Mouse (Mus musculus) CH12.LX (cell line): Measurements from ENCODE around the gene Scn4a. TPM values are rescaled to one million over a fixed set of nuclear protein-coding genes. Genes with fewer than 3 reads are reported as not detected.

Experiments
- DNase-seq: peaks from one replicate; pipeline ENCODE4 v3.0.0-alpha.2; 2013; ENCODE audit errors: extremely low read depth
- H3K27ac ChIP-seq: 2 replicates; pipeline ENCODE4 v1.5.1; 2012; ENCODE audit warnings: low read depth, mild to moderate bottlenecking, control low read depth, moderate library complexity; ENCODE audit not compliant: insufficient read depth
- H3K27me3 ChIP-seq: replicated peaks from 2 replicates; pipeline ENCODE3; 2012; ENCODE audit warnings: inconsistent platforms
- H3K36me3 ChIP-seq, 2 experiments: replicated peaks in 1 of 2; 2 replicates each; pipeline versions ENCODE3 to v1.6.1; 2012; ENCODE audit warnings: inconsistent platforms in 1 of 2, low read length in 1 of 2, mild to moderate bottlenecking in 1 of 2, mixed read lengths in 1 of 2, moderate library complexity in 1 of 2; ENCODE audit not compliant: control insufficient read depth in 1 of 2, insufficient read depth in 1 of 2
- H3K4me1 ChIP-seq, 2 experiments: 2 replicates each; pipeline ENCODE4 v1.6.1; 2012; ENCODE audit warnings: inconsistent platforms in 1 of 2, moderate library complexity in 1 of 2; ENCODE audit not compliant: insufficient read depth in 2 of 2, control insufficient read depth in 1 of 2
- H3K4me2 ChIP-seq: 2 replicates; pipeline ENCODE4 v1.6.1; 2012; ENCODE audit warnings: low read depth, mild to moderate bottlenecking, control low read depth; ENCODE audit not compliant: poor library complexity, insufficient read depth, severe bottlenecking
- H3K4me3 ChIP-seq, 3 experiments: fragments of 150-350 bp in 1 of 3; sonication (generic) in 1 of 3; replicated peaks in 1 of 3; 2 replicates each; pipeline versions ENCODE3 to v1.5.1; 2011 to 2012; ENCODE audit warnings: low read depth in 2 of 3, low read length in 2 of 3, mild to moderate bottlenecking in 2 of 3, moderate library complexity in 2 of 3, control low read depth in 1 of 3, improper control_type of control experiment in 1 of 3, inconsistent platforms in 1 of 3, mixed read lengths in 1 of 3; ENCODE audit not compliant: poor library complexity in 1 of 3
- H3K79me2 ChIP-seq: replicated peaks from 2 replicates; pipeline ENCODE4 v1.6.1; 2012; ENCODE audit warnings: mild to moderate bottlenecking, moderate library complexity; ENCODE audit not compliant: control insufficient read depth, poor library complexity, insufficient read depth, severe bottlenecking; ENCODE audit errors: extremely low read depth
- H3K9ac ChIP-seq: 2 replicates; pipeline ENCODE4 v1.6.1; 2012; ENCODE audit warnings: low read depth, mild to moderate bottlenecking, control low read depth, moderate library complexity; ENCODE audit not compliant: insufficient read depth
- H3K9me3 ChIP-seq: replicated peaks from 2 replicates; pipeline ENCODE3; 2012; ENCODE audit warnings: low read length, inconsistent platforms, mixed read lengths
- BHLHE40 ChIP-seq: IDR thresholded peaks from 2 replicates; pipeline ENCODE4 v1.6.1; 2011; ENCODE audit warnings: mild to moderate bottlenecking, low read depth, low read length, improper control_type of control experiment
- CHD1 ChIP-seq: IDR thresholded peaks from 2 replicates; pipeline ENCODE4 v1.6.1; 2012; ENCODE audit warnings: low read depth, low read length, improper control_type of control experiment, inconsistent platforms
- CHD2 ChIP-seq: IDR thresholded peaks from 2 replicates; pipeline ENCODE4 v1.6.1; 2011; ENCODE audit warnings: low read length, improper control_type of control experiment
- CTCF ChIP-seq, 2 experiments: IDR thresholded peaks in 1 of 2; conservative IDR thresholded peaks in 1 of 2; 2 replicates each; pipeline ENCODE4 v1.5.1; 2011 to 2012; ENCODE audit warnings: low read depth in 2 of 2, low read length in 2 of 2, improper control_type of control experiment in 1 of 2, inconsistent platforms in 1 of 2, mild to moderate bottlenecking in 1 of 2, moderate library complexity in 1 of 2
- E2F4 ChIP-seq: IDR thresholded peaks from 2 replicates; pipeline ENCODE4 v1.6.1; 2011; ENCODE audit warnings: low read depth, low read length, improper control_type of control experiment; ENCODE audit not compliant: insufficient replicate concordance
- ELF1 ChIP-seq: IDR thresholded peaks from 2 replicates; pipeline ENCODE4 v1.6.1; 2014; ENCODE audit warnings: low read depth, mild to moderate bottlenecking, inconsistent platforms, low read length, improper control_type of control experiment
- ETS1 ChIP-seq: conservative IDR thresholded peaks from 2 replicates; pipeline ENCODE4 v1.6.1; 2012; ENCODE audit warnings: low read depth, mild to moderate bottlenecking, inconsistent platforms, low read length, improper control_type of control experiment, moderate library complexity
- GABPA ChIP-seq: IDR thresholded peaks from 2 replicates; pipeline ENCODE4 v1.6.1; 2012; ENCODE audit warnings: low read depth, low read length, improper control_type of control experiment, inconsistent platforms; ENCODE audit not compliant: insufficient replicate concordance
- IRF4 ChIP-seq: IDR thresholded peaks from 2 replicates; pipeline ENCODE4 v1.6.1; 2014; ENCODE audit warnings: low read depth, mild to moderate bottlenecking, inconsistent platforms, low read length, improper control_type of control experiment
- JUN ChIP-seq: IDR thresholded peaks from 2 replicates; pipeline ENCODE4 v1.6.1; 2011; ENCODE audit warnings: low read depth, mild to moderate bottlenecking, low read length, improper control_type of control experiment, moderate library complexity; ENCODE audit not compliant: insufficient read depth
- KAT2A ChIP-seq: IDR thresholded peaks from 2 replicates; pipeline ENCODE4 v1.6.1; 2012; ENCODE audit warnings: low read length, improper control_type of control experiment, inconsistent platforms; ENCODE audit not compliant: insufficient replicate concordance
- MEF2A ChIP-seq: IDR thresholded peaks from 2 replicates; pipeline ENCODE4 v1.6.1; 2014; ENCODE audit warnings: low read depth, mild to moderate bottlenecking, inconsistent platforms, low read length, improper control_type of control experiment, borderline replicate concordance
- MXI1 ChIP-seq: IDR thresholded peaks from 2 replicates; pipeline ENCODE4 v1.6.1; 2011; ENCODE audit warnings: mild to moderate bottlenecking, low read depth, low read length, improper control_type of control experiment
- MYC ChIP-seq: IDR thresholded peaks from 2 replicates; pipeline ENCODE4 v1.6.1; 2011; ENCODE audit warnings: low read depth, mild to moderate bottlenecking, improper control_type of control experiment, low read length
- NELFE ChIP-seq: IDR thresholded peaks from 2 replicates; pipeline ENCODE4 v1.6.1; 2011; ENCODE audit warnings: low read depth, low read length, improper control_type of control experiment
- PAX5 ChIP-seq: IDR thresholded peaks from 2 replicates; pipeline ENCODE4 v1.6.1; 2012; ENCODE audit warnings: low read length, inconsistent platforms, mixed read lengths
- POLR2A ChIP-seq: IDR thresholded peaks from 2 replicates; pipeline ENCODE4 v1.6.1; 2011; ENCODE audit warnings: low read depth, mild to moderate bottlenecking, improper control_type of control experiment, low read length
- POLR2AphosphoS2 ChIP-seq: IDR thresholded peaks from 2 replicates; pipeline ENCODE4 v1.6.1; 2011; ENCODE audit warnings: low read depth, low read length, improper control_type of control experiment
- RAD21 ChIP-seq: IDR thresholded peaks from 2 replicates; pipeline ENCODE4 v1.6.1; 2011; ENCODE audit warnings: low read depth, mild to moderate bottlenecking, low read length, improper control_type of control experiment, moderate library complexity
- RCOR1 ChIP-seq: conservative IDR thresholded peaks from 2 replicates; pipeline ENCODE4 v1.6.1; 2012; ENCODE audit warnings: low read depth, mild to moderate bottlenecking, inconsistent platforms, low read length, improper control_type of control experiment
- SIN3A ChIP-seq: IDR thresholded peaks from 2 replicates; pipeline ENCODE4 v1.6.1; 2012; ENCODE audit warnings: low read length, improper control_type of control experiment, inconsistent platforms
- SMC3 ChIP-seq: IDR thresholded peaks from 2 replicates; pipeline ENCODE4 v1.6.1; 2011; ENCODE audit warnings: low read depth, low read length, improper control_type of control experiment
- UBTF ChIP-seq: IDR thresholded peaks from 2 replicates; pipeline ENCODE4 v1.6.1; 2012; ENCODE audit warnings: low read depth, mild to moderate bottlenecking, inconsistent platforms, low read length, improper control_type of control experiment, moderate library complexity
- USF1 ChIP-seq: IDR thresholded peaks from 2 replicates; pipeline ENCODE4 v1.6.1; 2014; ENCODE audit warnings: low read depth, mild to moderate bottlenecking, inconsistent platforms, low read length, improper control_type of control experiment
- USF2 ChIP-seq: conservative IDR thresholded peaks from 2 replicates; pipeline ENCODE4 v1.6.1; 2011; ENCODE audit warnings: low read depth, low read length, improper control_type of control experiment
- ZC3H11A ChIP-seq: IDR thresholded peaks from 2 replicates; pipeline ENCODE4 v1.6.1; 2012; ENCODE audit warnings: low read depth, mild to moderate bottlenecking, inconsistent platforms, low read length, improper control_type of control experiment
- ZKSCAN1 ChIP-seq: IDR thresholded peaks from 2 replicates; pipeline ENCODE4 v1.6.1; 2012; ENCODE audit warnings: low read depth, inconsistent platforms, low read length, improper control_type of control experiment, borderline replicate concordance
- ZMIZ1 ChIP-seq: IDR thresholded peaks from 2 replicates; pipeline ENCODE4 v1.6.1; 2012; ENCODE audit warnings: low read depth, mild to moderate bottlenecking, inconsistent platforms, low read length, improper control_type of control experiment
- ZNF384 ChIP-seq: IDR thresholded peaks from 2 replicates; pipeline ENCODE4 v1.6.1; 2012; ENCODE audit warnings: low read depth, low read length, improper control_type of control experiment, inconsistent platforms
- dilution Hi-C: fragments of 300-500 bp; cut with MboI; formaldehyde crosslinking; loops from 2 replicates; pipeline ENCODE4 v1.14.3; 2020; ENCODE audit warnings: low sequenced_read_pairs; ENCODE audit not compliant: extremely low pct_unique_long_range_greater_than_20kb, extremely low pct_ligation_motif_present
- in situ Hi-C: fragments of 300-500 bp; cut with MboI; formaldehyde crosslinking; loops from 3 replicates; pipeline ENCODE4 v1.14.3; 2019; ENCODE audit warnings: low sequenced_read_pairs, low pct_ligation_motif_present, low pct_unique_long_range_greater_than_20kb, mixed read lengths
- polyA plus RNA-seq: library from polyadenylated mRNA; unstranded; fragments of >175 nt; gene quantifications from 2 replicates; pipeline ENCODE4 v1.2.1, GENCODE M21; 2012; ENCODE audit warnings: low read depth; ENCODE audit not compliant: insufficient read length
- total RNA-seq, 2 experiments: library from RNA; depleted of rRNA; stranded (reverse); fragments of 300-350 nt in 1 of 2; fragments of >200 nt in 1 of 2; gene quantifications; 2 replicates each; pipeline ENCODE4 v1.2.3; 2012 to 2014

Scn4a gene
- total and polyA plus RNA-seq, 3 experiments: 0.55 to 0.97 (median 0.64) TPM

DNA sequence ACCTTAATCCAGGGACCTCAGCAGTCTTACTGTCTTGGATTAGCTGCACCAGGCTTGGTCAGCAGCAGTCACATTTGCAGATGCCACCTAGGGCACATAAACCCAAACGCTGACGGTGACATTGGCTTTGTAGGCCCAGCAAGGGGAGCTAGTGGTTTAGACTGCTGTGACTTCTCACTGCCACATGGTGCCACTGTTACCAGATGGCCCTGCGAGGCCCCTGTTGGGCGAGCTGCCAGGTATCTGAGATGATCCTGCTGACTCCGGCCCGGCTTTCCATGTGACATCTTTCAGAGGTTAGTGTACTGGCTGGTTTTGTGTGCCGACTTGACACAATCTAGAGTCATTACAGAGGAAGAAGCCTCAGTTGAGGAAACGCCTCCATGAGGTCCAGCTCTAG lies 63.7 kb downstream of the Scn4a start:
- Histone ChIP-seq H3K9me3 (peaks cover 9% of the 10 kb centered on the region), H3K4me3 (no peak overlapping the region), H3K4me2 (no peak overlapping the region), H3K9ac (no peak overlapping the region), H3K79me2 (no peaks in the 10 kb centered on the region), H3K36me3 (no peaks in the 10 kb centered on the region), H3K27ac (no peak overlapping the region), H3K27me3 (no peaks in the 10 kb centered on the region), H3K4me1 (peaks cover 0 to 14% of the 10 kb centered on the region in 2 experiments; a peak in 2 of 4 replicates)
- no peak for DNase-seq
- dilution Hi-C loops: no loop called here
- TF ChIP-seq IRF4: no peak
- no peak for TF ChIP-seq RCOR1
- no peak for TF ChIP-seq ZKSCAN1
- peak; percentile 70 for TF ChIP-seq SMC3
- no peak for TF ChIP-seq UBTF
- no peak for TF ChIP-seq GABPA
- TF ChIP-seq ZMIZ1: no peak
- no peak for TF ChIP-seq ZNF384
- TF ChIP-seq PAX5: no peak
- no peak for TF ChIP-seq NELFE
- no peak for TF ChIP-seq MYC
- TF ChIP-seq ETS1: no peak
- no peak for TF ChIP-seq POLR2AphosphoS2
- TF ChIP-seq ZC3H11A: no peak
- no peak for TF ChIP-seq CHD1
- TF ChIP-seq USF2: no peak
- peak in 1 of 2 experiments; percentile 81; a peak in 2 of 4 replicates for TF ChIP-seq CTCF (conservative IDR thresholded peaks at IDR 0.05 in 1 of 2, IDR thresholded peaks at IDR 0.05 in 1 of 2; ENCODE audit: low read depth in 2 of 2, low read length in 2 of 2)
- peak; percentile 46 for TF ChIP-seq RAD21
- no peak for TF ChIP-seq E2F4
- TF ChIP-seq CHD2: no peak
- TF ChIP-seq USF1: no peak
- TF ChIP-seq ELF1: no peak
- TF ChIP-seq POLR2A: no peak
- in situ Hi-C loops: loop anchor here (5.0 kb wide), 1 partner anchor 38 kb away; no protein-coding TSS in a partner anchor

DNA sequence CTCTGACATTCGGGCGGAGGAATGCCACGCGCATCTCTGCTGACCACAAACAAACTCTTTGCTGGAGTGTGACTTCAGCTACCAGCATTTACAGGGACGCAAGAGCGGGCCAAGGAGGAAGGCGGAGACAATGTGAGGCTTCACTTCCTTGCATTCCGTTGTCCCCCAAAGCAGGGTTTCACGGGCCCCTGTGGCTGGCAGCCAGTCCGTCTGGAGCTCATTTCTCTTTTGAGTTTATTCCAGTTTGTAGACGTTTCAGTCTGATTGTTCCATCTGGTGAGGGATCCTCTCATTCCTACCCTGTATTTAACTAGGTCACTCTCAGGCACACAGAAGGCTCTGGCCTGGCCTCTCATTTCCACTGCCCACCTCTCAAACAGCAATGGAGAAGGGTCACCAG lies 66.1 kb downstream of the Scn4a start:
- dilution Hi-C loops: no loop called here
- Histone ChIP-seq H3K36me3 (no peaks in the 10 kb centered on the region), H3K4me1 (peaks cover 0 to 14% of the 10 kb centered on the region in 2 experiments; a peak in 2 of 4 replicates), H3K9me3 (peaks cover 7% of the 10 kb centered on the region), H3K9ac (no peak overlapping the region), H3K4me3 (no peak overlapping the region), H3K27me3 (peaks cover 4% of the 10 kb centered on the region), H3K27ac (no peak overlapping the region), H3K4me2 (no peak overlapping the region), H3K79me2 (no peaks in the 10 kb centered on the region)
- no peak for DNase-seq
- TF ChIP-seq BHLHE40: no peak
- TF ChIP-seq KAT2A: no peak
- TF ChIP-seq JUN: no peak
- TF ChIP-seq MEF2A: no peak
- TF ChIP-seq USF2: no peak
- TF ChIP-seq GABPA: no peak
- no peak for TF ChIP-seq MYC
- no peak for TF ChIP-seq MXI1
- TF ChIP-seq RCOR1: no peak
- TF ChIP-seq ELF1: no peak
- TF ChIP-seq SIN3A: no peak
- no peak for TF ChIP-seq POLR2A
- in situ Hi-C loops: loop anchor here (5.0 kb wide), 1 partner anchor 40 kb away; no protein-coding TSS in a partner anchor
